Mouse (Mus musculus): Measurements from ENCODE around the gene Rps17. TPM values are rescaled to one million over a fixed set of nuclear protein-coding genes. Genes with fewer than 3 reads are reported as not detected.

Rps17 gene
- total RNA-seq (2017) = 1,002 and 1,046 TPM in 2 replicates

DNA sequence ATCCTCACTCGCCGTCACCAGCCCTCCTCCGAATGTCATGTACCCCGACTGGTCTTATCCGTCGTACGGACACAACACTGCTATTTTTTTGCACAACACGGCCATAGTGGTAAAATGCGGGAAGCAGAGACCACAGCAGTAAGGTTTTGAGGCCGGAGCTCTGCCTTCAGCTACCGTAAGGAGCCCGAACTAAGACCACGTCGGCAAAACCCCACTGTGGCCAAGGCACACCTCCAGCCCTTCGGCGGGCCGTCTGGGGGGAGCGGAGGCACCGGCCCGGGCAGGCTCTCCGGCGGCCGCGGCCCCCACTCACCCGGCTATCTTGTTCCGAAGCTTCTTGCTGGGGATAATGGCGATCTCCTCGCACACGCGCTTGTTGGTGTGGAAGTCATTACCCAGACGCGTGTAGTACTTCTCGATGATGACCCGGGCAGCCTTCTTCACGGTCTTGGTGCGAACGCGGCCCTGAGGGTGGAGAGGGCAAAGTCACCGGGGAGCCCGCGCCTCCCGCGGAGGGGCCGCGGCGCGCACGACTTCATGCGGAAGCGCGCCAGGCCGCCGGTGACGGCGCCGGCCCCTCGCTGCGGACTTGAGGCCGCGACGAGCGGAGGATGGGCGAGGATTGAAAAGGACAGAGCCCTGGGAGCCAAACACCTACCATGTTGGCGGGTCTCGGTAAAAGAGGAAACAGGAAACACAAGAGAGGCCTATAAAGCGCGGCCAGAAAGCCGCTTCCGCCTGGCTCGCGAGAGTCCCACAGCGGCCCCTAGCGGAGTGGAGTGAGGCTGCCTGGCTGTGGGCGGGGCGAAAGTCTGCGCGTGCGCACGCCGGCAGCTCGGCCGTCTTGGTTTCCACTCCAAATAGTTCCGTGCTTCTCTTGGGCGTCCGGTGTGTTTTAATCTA, at the start of gene Rps17:
TSS of gene Rps17 (minus strand) at position 711 of the 903 bp plus-strand sequence.
- peak; percentile 95 for ATAC-seq (ENCODE audit: extremely low read depth, insufficient number of reproducible peaks, low FRiP score, poor library complexity, severe bottlenecking)

DNA sequence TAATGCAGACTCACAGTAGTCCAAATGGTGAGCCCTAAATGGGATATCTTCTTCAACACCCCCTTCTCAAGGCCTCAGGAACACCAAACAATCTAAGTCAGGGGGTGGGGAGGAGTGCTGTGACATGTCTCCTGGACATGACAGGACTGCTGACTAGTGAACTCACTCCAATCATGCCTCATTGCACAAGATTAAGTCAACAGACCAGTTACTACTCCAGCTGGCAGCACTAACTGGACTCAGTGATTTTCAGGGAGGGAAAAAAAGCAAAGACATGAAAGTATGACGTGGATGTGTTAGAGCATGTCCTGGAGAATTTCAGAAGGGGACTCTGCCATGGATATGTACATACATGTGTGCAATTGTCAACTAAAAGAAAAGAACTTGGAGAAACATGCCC, 34.3 kb upstream of the Rps17 start:
- ATAC-seq (ENCODE audit: extremely low read depth, insufficient number of reproducible peaks, low FRiP score, poor library complexity, severe bottlenecking) = no peak

DNA sequence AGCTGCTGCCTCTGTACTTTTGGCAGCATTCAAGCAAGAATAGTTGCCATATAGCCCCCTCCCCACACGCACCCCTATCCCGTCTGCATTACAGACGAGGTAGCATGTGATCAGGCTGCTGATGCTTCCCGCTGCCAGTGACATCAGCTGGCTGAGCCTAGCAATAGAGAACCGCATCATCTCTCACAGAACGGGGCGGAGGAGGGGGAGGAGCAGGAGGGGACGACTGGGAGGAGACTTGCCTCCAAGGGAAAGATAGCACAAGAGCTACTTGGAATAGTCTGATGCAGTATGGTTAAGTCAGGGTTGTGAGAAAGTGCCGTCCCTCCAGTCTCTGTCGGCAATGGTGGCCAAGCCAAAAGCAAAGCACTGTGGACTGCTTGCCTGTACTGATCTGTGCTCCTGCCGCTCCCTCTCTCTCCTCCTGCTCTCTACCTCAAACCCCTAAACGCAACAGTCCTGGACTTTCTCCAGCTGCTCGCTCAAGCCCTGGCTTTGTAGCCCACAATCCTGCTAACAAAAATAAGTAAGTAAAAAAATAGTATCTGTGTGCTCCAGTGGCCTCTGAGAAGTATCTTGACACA, 27.4 kb upstream of the Rps17 start:
- no peak for ATAC-seq (ENCODE audit: extremely low read depth, insufficient number of reproducible peaks, low FRiP score, poor library complexity, severe bottlenecking)

DNA sequence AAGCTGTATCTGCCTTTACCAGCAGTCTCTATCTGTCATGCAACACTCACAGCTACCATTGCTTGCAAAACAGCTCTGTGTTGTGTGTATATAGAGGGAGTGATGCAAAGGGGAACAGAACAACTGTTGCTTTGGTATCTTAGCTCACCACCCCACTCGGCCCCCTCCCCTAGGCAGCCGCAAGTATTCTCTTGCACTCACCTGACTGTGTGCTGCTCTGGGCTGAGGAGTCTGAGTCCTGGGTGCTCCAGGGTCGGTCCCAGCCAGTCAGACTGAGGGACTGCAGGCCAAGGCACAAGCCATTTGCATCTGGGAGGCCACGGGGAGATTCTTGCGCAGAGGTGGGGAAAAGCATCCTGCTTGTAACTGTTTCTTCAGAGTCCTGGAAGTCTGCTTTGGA, 26.8 kb upstream of the Rps17 start:
- ATAC-seq (ENCODE audit: extremely low read depth, insufficient number of reproducible peaks, low FRiP score, poor library complexity, severe bottlenecking) = no peak

DNA sequence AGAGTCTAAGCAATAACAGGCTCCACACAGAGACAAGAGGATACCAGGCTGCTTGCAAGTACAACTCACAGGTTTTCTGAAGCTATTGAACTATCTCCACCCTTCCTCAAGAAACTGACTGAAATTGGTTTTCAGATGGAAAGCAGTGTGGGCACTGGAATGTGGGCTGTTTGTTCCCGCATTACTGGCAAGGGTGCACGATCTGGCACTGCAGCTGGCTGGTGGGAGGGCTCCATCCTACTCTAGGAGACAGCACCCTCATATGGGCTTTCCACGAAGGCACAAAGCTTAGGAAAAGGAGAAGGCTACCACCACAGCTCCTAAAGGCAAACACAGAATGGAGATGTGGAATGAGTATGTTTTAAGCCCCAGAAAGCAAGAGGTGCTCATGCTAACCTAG, 24.7 kb upstream of the Rps17 start:
- ATAC-seq (ENCODE audit: extremely low read depth, insufficient number of reproducible peaks, low FRiP score, poor library complexity, severe bottlenecking) = no peak

DNA sequence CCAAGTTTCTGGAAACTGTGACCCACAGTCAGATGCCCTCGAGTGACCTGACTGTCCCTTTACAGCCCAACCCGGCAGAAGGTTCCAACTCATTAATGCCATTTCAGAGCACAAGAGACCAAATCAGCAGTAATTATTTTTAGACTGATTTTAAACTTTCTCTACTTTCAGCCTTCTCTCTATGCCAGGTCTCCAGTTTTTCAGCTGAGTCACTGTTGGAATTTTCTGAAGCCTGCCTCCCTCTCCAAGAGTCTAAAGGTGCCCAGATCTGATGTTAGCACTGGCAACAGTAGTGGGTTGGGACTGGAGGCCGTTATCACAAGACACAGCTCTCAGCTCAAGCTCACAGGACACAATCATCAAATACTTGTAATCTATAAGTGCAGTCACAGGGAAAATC, 22.9 kb upstream of the Rps17 start:
- no peak for ATAC-seq (ENCODE audit: extremely low read depth, insufficient number of reproducible peaks, low FRiP score, poor library complexity, severe bottlenecking)

DNA sequence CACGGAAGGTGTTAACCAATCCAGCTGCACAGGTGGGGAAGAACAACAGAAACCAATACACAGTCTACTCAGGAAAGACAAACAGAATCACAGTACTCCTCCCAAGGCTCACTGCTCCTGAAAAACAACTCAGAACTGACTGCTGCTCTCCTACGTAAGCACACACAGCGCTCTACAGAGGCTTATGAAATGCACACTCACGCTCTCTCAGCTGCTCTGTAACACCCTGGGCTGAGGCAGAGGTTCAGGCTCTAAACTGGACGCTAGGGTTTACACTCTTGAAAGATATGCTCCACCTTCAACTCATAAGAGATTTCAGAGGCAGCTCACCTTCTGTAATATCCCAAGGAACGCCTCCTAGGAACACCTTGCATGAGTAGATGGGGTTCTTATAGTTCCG, 11.9 kb upstream of the Rps17 start:
- no peak for ATAC-seq (ENCODE audit: extremely low read depth, insufficient number of reproducible peaks, low FRiP score, poor library complexity, severe bottlenecking)

DNA sequence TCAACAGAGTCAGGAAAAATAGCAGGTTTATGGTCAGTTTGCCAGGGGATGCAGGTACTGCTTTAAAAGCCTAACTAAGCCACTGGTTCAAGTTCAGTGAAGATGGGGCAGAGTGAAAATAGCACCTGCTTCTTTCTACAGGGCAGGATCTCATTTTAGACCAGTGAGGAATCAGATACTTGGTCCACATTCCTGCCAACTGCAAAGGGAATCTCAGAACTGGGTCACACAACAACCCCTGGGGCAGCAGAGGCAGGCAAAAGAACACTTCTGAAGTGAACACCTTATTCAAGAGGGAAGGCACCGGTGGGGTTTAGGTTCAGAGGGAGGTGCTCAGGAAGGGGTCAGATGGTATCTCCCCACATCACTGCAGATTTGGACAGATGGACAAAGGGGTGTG, 11.3 kb upstream of the Rps17 start:
- no peak for ATAC-seq (ENCODE audit: extremely low read depth, insufficient number of reproducible peaks, low FRiP score, poor library complexity, severe bottlenecking)

DNA sequence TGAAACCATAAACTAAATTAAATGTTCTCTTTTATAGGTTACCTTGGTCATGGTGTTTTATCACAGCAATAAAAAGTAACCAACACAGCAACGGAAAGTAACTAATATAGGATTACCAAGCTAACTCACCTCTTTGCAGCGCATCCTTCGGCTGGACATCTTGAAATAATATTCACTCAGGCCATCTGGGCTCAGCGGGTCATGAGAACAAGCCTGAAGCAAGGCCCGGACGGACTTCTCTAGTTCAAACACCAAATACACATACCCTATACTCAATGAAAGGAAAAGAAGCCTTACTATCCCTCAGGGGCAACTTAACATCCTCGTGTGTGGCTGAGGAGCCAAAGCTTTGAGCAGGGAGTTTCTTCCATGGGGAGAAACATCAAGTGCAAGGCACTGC, 10.7 kb upstream of the Rps17 start:
- ATAC-seq (ENCODE audit: extremely low read depth, insufficient number of reproducible peaks, low FRiP score, poor library complexity, severe bottlenecking) = no peak

DNA sequence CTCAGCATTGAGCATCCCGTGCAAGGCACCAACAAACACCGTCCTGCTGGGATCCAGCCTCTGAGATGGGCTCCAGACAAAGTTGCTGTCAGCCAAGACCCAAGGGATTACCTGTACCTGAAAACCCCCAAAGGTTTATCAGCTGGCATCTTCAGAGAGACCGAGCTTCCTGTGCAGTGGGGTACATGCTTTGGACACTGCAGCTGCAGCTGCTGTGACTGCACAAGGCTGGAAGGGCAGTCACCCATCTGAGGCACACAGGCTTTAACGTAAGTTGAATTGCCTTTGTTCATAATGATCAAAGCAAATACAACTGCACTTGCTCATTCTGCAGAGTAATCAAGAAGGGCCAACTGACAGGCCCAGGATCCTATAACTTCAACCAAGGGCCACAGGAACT, 6.8 kb upstream of the Rps17 start:
- ATAC-seq (ENCODE audit: extremely low read depth, insufficient number of reproducible peaks, low FRiP score, poor library complexity, severe bottlenecking) = no peak

DNA sequence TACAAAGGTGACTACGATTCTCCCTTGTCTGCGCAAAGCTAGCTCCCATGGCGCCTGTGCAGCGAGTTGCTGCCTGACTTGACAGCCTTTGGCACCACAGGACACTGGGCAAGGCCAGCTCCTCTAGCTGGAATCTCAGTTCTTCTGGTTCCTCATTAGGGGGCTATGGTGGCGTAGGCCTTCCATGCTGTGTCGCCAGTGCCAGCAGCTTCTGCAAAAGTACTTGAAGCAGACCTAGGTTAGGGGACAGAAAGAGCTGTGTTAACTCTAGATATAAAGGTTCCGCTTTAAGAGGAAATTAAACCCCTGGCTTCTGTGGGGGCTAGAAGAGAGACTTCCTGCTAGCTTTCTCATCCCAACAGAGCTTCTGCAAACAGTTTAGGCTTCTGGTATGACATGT, 3.2 kb upstream of the Rps17 start:
- no peak for ATAC-seq (ENCODE audit: extremely low read depth, insufficient number of reproducible peaks, low FRiP score, poor library complexity, severe bottlenecking)

DNA sequence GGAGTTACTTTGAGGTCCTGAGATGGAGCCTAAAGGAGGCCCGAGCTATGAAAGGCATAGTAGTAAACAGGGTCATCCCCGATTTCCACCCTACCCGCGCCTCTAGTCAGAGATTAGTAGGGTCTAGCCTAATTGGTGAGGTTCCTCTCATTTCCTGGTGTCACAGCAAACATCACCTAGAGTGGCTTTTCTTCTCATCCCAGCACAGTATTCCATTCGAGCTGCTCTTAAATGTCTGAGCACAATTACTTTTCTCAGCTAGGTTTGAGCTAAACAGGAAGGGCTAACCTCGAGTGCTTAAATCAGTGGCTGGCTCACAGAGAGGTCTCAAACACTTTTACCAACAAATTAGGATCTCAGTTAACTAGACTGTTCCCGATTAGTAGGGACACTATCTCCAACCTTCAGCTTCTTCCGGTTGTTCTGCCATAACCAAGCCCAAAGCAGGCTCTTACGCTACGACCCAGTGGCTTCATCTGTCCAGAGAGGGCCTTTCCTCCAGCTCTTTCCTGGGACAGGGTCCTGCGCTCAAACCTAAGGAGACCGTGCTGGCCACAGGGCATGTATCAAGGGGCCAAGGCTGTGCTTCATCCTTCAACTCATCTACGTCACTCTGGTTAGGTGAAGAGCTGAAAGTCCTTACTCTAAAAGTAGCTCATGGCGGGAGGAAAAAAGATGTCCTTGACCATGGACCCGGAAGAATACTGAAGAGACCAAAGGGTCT, 555 bp upstream of the Rps17 start:
- ATAC-seq (ENCODE audit: extremely low read depth, insufficient number of reproducible peaks, low FRiP score, poor library complexity, severe bottlenecking) = no peak

DNA sequence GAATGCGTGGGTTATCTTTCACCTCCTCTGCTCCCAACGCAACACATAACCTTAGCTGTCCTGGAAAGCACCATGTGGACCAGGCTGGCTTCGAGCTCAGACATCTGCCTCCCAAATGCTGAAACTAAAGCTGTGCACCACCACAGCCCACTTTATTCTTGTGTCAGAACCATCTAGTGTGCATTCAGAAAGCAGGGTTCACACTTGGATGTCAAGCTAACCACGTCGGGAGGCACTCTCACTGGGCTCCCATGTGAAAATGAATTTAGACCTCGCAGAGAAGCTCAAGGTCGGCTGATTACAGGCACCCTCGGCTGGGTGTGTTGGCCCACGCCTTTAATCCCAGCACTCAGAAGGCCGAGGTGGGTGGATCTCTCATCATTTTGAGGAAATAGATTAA, 1.2 kb downstream of the Rps17 start:
- ATAC-seq (ENCODE audit: extremely low read depth, insufficient number of reproducible peaks, low FRiP score, poor library complexity, severe bottlenecking) = no peak

DNA sequence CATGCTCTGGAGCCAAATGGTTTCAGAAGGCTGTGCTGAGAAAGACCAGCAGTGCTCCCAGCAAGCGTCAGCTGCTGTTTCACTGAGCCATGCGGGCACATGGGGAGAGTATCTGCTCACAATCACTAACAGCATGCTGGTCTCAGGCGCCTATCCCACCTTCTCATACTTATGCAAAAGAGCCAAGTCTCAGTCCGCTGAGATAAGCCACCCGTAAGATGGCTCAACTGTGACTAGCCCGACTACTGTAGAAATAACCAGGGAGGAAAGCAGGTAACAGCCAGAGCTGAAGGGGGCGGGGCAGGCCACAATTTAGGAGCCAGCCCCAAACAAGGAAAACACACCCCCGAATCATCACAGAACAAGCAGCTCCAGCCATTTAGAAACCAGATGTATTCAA, 1.7 kb downstream of the Rps17 start:
- no peak for ATAC-seq (ENCODE audit: extremely low read depth, insufficient number of reproducible peaks, low FRiP score, poor library complexity, severe bottlenecking)

DNA sequence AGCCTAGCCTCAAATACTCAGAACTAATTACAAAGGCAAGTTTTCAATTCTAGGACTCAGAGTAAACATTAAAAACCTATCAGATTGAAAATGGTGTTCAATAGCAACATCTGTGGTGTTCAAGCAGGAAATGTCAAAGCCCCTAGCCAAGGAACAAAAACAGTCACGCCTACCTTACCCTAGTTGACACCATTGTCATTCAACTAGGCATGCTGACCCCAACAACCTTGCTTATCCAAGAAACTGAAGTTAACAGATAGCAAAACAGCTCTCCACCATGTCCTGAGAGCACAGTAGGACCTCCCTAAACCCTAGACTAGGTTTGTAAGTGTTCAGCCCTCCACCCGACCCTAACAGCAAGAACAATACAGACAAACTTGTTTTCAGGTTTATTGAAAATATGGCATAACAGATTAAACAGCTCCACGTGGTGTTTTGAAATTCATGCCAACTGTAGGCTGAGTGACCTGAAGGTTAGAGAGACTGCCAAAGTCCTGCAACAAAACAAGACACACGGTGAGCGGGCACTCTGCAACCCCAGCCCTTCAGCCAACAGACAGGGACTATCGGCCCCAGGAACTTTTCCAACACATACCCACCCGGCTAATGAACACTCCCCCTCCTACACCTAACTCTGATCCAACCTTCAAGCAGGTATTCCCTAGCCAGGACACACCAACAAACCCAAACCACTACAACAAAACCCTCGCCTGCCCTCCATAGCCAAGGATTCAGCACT, 2.5 kb downstream of the Rps17 start:
- no peak for ATAC-seq (ENCODE audit: extremely low read depth, insufficient number of reproducible peaks, low FRiP score, poor library complexity, severe bottlenecking)

DNA sequence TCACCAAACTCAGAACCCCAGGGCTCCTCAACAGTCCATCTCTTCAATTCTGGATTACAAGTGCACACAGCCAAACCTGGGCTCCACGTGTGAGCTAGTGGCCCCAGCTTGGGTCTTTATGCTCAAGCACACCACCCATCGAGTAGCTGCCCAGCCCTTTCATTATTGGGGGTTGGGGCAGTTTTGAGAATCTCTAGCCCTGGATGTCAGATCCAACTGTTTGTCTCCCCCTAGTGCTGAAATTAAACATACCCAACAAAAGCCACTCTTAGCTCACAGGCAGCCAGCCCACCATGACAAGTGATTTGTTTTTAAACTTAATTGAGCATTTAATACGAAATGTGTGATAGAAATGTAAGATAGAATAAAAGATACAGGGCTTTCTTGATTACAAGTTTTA, 3.5 kb downstream of the Rps17 start:
- ATAC-seq (ENCODE audit: extremely low read depth, insufficient number of reproducible peaks, low FRiP score, poor library complexity, severe bottlenecking) = no peak

DNA sequence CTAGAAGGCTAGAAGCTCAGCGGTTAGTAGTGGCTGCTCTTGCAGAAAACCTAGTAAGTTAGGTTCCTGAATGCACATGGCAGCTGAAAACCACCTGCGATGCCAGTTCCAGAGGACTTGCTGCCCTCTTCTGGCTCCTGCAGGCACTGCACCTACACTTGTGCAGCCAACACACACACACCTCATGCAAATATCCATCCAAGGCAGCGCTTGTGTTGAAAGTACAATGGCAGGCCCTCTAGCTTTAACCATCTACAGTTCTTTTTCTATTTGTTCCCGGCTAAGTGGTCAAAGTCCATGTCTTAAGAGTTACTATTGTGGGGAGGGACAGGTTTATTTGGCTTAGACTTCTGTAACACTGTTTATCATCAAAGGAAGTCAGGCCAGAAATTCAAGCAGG, 5.3 kb downstream of the Rps17 start:
- ATAC-seq (ENCODE audit: extremely low read depth, insufficient number of reproducible peaks, low FRiP score, poor library complexity, severe bottlenecking) = peak; percentile 67

DNA sequence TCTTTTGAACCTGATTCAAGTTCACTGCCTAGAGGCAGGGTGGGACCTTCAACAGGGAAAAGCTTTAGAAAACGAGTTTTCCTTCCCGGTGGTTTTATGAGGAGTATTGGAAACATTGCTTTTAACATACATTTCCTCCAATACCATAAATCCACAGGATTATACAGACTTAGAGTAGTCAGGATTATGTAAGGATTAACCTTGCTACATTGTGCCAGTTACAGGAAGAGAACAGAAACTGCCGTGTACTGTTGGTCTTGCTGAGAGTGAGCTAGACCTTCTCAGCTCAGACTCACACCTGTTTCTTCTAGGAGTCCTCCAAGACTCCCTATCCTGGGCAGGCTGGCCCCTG, 6.6 kb downstream of the Rps17 start:
- no peak for ATAC-seq (ENCODE audit: extremely low read depth, insufficient number of reproducible peaks, low FRiP score, poor library complexity, severe bottlenecking)

DNA sequence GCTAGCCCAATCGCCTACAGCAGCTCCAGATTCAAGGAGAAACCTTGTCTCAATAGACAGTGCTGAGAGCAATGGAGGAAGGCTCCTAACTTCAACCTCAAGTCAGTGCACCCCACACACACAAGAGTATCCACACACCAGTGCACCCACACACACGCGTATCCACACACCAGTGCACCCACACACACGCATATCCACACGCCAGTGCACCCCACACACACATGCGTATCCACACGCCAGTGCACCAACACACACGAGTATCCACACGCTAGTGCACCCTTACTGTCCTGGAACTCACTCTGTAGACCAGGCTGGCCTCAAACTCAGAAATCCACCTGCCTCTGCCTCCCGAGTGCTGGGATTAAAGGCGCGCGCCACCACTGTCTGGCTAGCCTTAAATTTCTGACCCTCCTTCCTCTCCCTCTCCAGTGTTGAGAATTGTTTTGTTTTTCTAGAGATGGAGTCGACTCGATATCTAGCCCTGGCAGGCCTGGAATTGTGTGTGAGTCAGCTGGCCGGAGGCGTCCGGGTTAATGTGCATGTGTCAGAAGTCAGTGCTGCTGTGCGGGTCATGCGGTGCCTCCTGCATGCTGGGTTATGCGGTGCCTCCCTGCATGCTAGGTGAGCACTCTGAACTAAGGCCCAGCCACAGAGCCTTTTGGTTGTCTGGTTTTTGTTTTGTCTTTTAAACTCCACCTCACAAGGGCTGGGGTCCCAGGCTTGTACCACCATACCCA, 7.1 kb downstream of the Rps17 start:
- no peak for ATAC-seq (ENCODE audit: extremely low read depth, insufficient number of reproducible peaks, low FRiP score, poor library complexity, severe bottlenecking)
